Mouse (Mus musculus): ENCODE results near the gene Ogdhl.

- no peak for TF ChIP-seq TAL1 (IDR thresholded peaks at IDR 0.05; ENCODE audit: low read length)
- TF ChIP-seq GATA1 (IDR thresholded peaks at IDR 0.05; ENCODE audit: low read length), result no peak
These were observed 42.5 kb downstream of the Ogdhl start for GRCm38 (mm10) chr14:32364359-32364758.

Data from erythroblast, embryonic 14.5 days (primary cell).